Mouse (Mus musculus): ENCODE data around the gene D930048N14Rik.

GRCm38 (mm10) chr11:51614256-51614655, 36.5 kb upstream of the D930048N14Rik start:
- TF ChIP-seq CTCF (IDR thresholded peaks at IDR 0.05; ENCODE audit: low read depth) = no peak
- TF ChIP-seq EP300 (IDR thresholded peaks at IDR 0.05; ENCODE audit: low read depth) = no peak

All from heart, postnatal 0 days (tissue).